Mouse (Mus musculus): ENCODE results near the gene Epha2. TPM values are rescaled to one million over a fixed set of nuclear protein-coding genes. Genes with fewer than 3 reads are reported as not detected.

Gene Epha2
- total and polyA plus RNA-seq, 2 experiments from 2014 or later = 0.39 to 1.4 TPM

DNA sequence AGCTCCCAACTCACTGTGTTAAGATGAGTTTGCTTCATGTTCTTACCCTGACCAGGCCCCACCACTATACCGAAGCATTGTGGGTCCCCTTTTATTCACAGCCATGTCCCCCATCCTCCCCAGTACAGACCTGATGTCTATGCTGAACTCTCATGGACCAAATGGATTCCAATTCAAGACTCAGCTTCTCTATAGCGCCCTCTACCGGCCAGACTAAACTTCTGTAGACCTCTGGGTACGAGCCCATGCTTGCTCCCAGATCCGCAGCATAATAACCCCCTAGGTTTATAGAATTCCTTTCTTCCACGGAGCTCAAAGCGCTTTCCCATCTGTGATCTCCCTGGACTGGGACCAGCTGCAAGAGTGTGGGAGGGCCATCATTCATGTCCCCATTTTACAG is 59.8 kb downstream of the Epha2 start:
- WGBS = 27% methylated on average over 7 of the region's 7 CpGs

DNA sequence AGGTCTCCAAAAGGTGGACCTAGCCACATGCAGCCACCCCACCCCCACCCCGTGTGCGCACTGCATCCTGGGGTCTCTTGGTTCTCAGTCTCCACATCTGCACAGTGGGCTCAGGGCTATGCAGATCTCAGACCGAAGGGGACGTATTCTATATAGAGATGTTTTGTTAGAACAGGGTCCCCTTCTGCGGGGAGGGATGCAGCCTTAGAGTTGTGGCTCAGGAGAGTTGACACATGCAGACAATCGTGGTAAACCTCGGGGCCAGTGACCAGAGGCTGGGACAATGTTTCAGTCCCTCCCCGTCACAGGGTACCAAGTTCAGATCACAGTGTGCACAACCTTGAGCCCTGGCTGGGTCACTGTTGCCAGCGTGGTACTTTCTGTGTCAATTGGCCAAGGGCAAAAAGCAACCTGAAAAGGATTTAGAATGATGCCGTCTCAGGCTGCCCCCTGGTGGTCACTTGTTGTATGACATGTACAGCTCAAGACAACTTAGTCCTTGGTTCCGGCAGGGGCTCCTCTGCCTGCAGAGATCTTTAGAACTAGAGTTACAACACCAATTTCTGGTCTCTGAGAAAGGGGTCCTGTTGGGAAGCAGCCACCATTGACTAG is 62.0 kb downstream of the Epha2 start:
- DNase-seq (peak; percentile 91), ATAC-seq (no peak)
- no peak overlapping the region for H3K4me3 ChIP-seq (ENCODE audit: low read depth, low read length)
- no peak overlapping the region for H3K9ac ChIP-seq
- H3K4me1 ChIP-seq (ENCODE audit: insufficient read depth) = no peaks in the 10 kb centered on the region
- WGBS = 24% methylated on average over 11 of the region's 11 CpGs
- H3K27me3 ChIP-seq (ENCODE audit: insufficient read depth, low read length) = no peaks in the 10 kb centered on the region
- no peak overlapping the region for H3K27ac ChIP-seq (ENCODE audit: low read depth, low read length)
- TF ChIP-seq CTCF (IDR thresholded peaks at IDR 0.05; ENCODE audit: low read depth) = peak; percentile 94
- no peaks in the 10 kb centered on the region for H3K36me3 ChIP-seq (ENCODE audit: insufficient read depth)
- H3K4me2 ChIP-seq (ENCODE audit: low read depth) = no peak overlapping the region
- no peaks in the 10 kb centered on the region for H3K9me3 ChIP-seq (ENCODE audit: low read length)

More for the DNA sequence above, 59.8 kb downstream of the Epha2 start:
- Histone ChIP-seq H3K36me3 (ENCODE audit: insufficient read depth) (no peaks in the 10 kb centered on the region), H3K4me2 (ENCODE audit: low read depth) (no peak overlapping the region), H3K27ac (ENCODE audit: low read depth, low read length) (no peak overlapping the region), H3K27me3 (ENCODE audit: insufficient read depth, low read length) (no peaks in the 10 kb centered on the region), H3K4me3 (ENCODE audit: low read depth, low read length) (no peak overlapping the region), H3K4me1 (ENCODE audit: insufficient read depth) (no peaks in the 10 kb centered on the region), H3K9me3 (ENCODE audit: low read length) (no peaks in the 10 kb centered on the region), H3K9ac (no peak overlapping the region)
- DNase-seq (peak; percentile 35), ATAC-seq (no peak)
- TF ChIP-seq CTCF (IDR thresholded peaks at IDR 0.05; ENCODE audit: low read depth) = peak; percentile 50

DNA sequence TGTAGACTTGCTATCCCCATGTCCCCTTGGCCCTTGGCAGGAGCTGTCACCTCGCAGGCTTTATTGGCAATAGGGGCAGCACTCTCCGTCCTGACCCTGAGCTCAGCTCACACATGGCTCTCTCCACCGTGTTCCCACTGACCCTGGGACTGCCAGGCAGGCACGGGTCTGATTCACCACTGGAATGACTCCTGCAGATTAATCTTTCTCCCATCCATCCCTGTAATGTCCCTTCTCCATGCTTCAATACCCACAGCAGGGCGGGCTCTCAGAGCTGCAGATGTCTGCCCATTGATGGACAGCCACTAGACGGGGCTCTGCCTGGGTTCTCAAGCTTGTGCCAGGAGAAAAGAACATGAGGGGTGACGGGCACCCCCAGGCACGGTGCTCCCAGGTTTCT is 64.1 kb downstream of the Epha2 start:
- H3K4me1 ChIP-seq (ENCODE audit: insufficient read depth) = no peaks in the 10 kb centered on the region
- ATAC-seq (no peak), DNase-seq (no peak)
- H3K27me3 ChIP-seq (ENCODE audit: insufficient read depth, low read length) = no peaks in the 10 kb centered on the region
- no peaks in the 10 kb centered on the region for H3K36me3 ChIP-seq (ENCODE audit: insufficient read depth)
- WGBS = 59% methylated on average over 8 of the region's 8 CpGs
- no peaks in the 10 kb centered on the region for H3K9me3 ChIP-seq (ENCODE audit: low read length)
- H3K4me2 ChIP-seq (ENCODE audit: low read depth) = no peak overlapping the region
- H3K4me3 ChIP-seq (ENCODE audit: low read depth, low read length) = no peak overlapping the region
- TF ChIP-seq CTCF (IDR thresholded peaks at IDR 0.05; ENCODE audit: low read depth) = no peak
- H3K9ac ChIP-seq = no peak overlapping the region
- H3K27ac ChIP-seq (ENCODE audit: low read depth, low read length) = no peak overlapping the region

DNA sequence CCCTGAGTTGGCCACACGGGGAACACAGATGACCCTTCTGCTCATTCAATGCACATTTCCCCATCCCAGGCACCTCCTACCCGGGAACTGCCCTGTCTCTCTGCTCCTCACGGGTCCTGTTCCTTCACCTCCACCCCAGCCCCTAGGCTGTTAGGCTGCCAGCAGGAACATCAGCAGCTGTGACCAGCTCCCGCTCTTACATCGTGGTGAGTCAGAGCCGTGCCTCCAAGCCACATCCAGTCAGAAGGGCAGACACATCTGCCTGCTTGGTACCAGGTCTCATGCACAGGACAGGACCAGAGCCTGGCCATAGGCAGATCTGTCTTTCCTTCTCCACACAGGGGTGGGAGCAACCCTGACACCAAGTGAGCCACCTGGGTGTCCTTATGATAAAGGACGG is 64.8 kb downstream of the Epha2 start:
- 62% methylated on average over 7 of the region's 7 CpGs for WGBS
- no peak for DNase-seq
- no peak overlapping the region for H3K9ac ChIP-seq

DNA sequence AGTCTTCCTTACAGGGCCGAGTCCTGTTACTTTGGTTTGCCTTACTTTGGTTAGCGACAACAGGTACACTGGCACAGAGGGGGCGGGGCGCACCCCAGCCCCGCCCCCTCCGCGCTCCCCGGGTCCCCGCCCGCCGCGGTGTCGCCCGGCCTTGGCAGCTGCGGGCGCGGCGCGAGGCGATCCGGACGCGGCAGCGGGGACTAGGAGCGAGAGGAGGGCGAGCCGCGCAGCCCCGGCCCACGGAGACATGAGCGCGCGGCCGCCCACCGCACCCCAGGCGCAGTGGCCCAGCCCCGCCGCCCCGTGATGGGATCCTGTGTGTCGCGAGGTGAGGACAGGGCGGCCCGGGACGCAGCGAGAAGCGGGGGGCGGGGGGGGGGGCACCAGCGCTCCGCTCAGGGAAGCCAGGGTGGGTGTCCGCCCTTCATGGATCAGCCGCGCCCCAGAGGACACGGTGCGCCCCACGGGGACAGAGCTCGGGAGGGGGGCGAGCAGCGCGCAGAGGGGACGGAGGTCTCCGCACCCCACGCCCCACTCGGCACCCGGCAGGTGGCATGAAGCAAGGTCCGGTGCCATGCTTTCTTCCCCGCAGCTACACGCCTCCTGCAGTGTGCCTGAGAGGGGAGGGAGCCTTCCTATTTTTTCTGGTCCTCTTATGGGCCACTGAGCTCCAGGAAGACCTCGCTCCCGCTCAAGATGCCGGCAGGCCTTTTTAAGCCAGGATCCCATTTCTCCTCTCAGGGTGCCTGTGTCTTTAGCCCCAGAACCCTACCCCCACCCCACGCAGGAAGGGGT is 67.2 kb downstream of the Epha2 start, which contains the start of gene Fam131c:
Gene Fam131c, plus strand, starts transcription at position 224 of the 795 bp plus-strand sequence.
- DNase-seq (peak; percentile 32), ATAC-seq (peak; percentile 66)
- peak within 1 kb of the TSS; percentile 77 for H3K4me3 ChIP-seq (ENCODE audit: low read depth, low read length)
- TF ChIP-seq CTCF (IDR thresholded peaks at IDR 0.05; ENCODE audit: low read depth) = no peak
- H3K27me3 ChIP-seq (ENCODE audit: insufficient read depth, low read length) = no peaks in the 10 kb centered on the region
- H3K9me3 ChIP-seq (ENCODE audit: low read length) = no peaks in the 10 kb centered on the region
- under 1% methylated on average over 66 of the region's 71 CpGs for WGBS
- H3K9ac ChIP-seq = peak within 1 kb of the TSS; percentile 78
- no peaks in the 10 kb centered on the region for H3K36me3 ChIP-seq (ENCODE audit: insufficient read depth)
- peak within 1 kb of the TSS; percentile 83 for H3K4me2 ChIP-seq (ENCODE audit: low read depth)
- H3K27ac ChIP-seq (ENCODE audit: low read depth, low read length) = no peak within 1 kb of the TSS
- H3K4me1 ChIP-seq (ENCODE audit: insufficient read depth) = no peaks in the 10 kb centered on the region

More for the DNA sequence above, 64.8 kb downstream of the Epha2 start:
- no peak overlapping the region for H3K4me2 ChIP-seq (ENCODE audit: low read depth)
- no peaks in the 10 kb centered on the region for H3K27me3 ChIP-seq (ENCODE audit: insufficient read depth, low read length)
- H3K4me3 ChIP-seq (ENCODE audit: low read depth, low read length) = no peak overlapping the region
- no peak overlapping the region for H3K27ac ChIP-seq (ENCODE audit: low read depth, low read length)
- H3K36me3 ChIP-seq (ENCODE audit: insufficient read depth) = no peaks in the 10 kb centered on the region
- no peaks in the 10 kb centered on the region for H3K9me3 ChIP-seq (ENCODE audit: low read length)
- ATAC-seq = no peak
- no peaks in the 10 kb centered on the region for H3K4me1 ChIP-seq (ENCODE audit: insufficient read depth)
- TF ChIP-seq CTCF (IDR thresholded peaks at IDR 0.05; ENCODE audit: low read depth) = no peak

DNA sequence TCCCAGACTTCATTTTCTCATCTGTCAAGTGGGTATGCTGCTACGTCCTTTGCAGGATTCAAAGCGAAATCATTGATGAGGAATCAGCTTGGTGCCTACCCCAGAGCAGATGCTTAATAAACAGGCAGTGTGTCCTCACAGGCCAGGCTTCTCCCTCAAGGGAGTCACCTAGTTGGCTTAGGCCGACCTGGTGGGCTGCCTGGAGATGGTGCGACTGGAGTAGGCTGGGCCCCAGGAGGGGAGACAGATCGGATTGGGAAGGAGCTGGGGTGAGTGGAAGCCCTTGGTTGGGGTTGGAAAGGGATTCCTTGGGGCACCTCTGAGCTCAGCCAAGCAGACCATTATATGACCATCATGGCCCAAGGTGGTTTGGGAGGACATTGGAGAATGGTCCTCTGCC is 71.4 kb downstream of the Epha2 start:
- whole genome bisulfite sequencing = 95% methylated on average over 5 of the region's 5 CpGs
- Histone ChIP-seq H3K9me3 (ENCODE audit: low read length) (no peaks in the 10 kb centered on the region), H3K36me3 (ENCODE audit: insufficient read depth) (no peaks in the 10 kb centered on the region), H3K4me2 (ENCODE audit: low read depth) (no peak overlapping the region), H3K4me1 (ENCODE audit: insufficient read depth) (no peaks in the 10 kb centered on the region), H3K4me3 (ENCODE audit: low read depth, low read length) (no peak overlapping the region), H3K27ac (ENCODE audit: low read depth, low read length) (no peak overlapping the region), H3K9ac (no peak overlapping the region), H3K27me3 (ENCODE audit: insufficient read depth, low read length) (no peaks in the 10 kb centered on the region)
- no peak for TF ChIP-seq CTCF (IDR thresholded peaks at IDR 0.05; ENCODE audit: low read depth)
- ATAC-seq (no peak), DNase-seq (no peak)

Small RNA genes lying within 50 kb of the gene (microRNA-seq; reads per million reads assigned to microRNA genes)
- 0 reads per million in 2 experiments for gene Gm25690

Other genes with a start within 250 kb of the Epha2 start
- gene Crocc, start 240.7 kb upstream of the Epha2 start, total RNA-seq (2014; rRNA removed) = 29.9 and 43.0 TPM in 2 replicates
- 3.5 and 3.8 TPM in 2 replicates for gene Crocc, start 240.7 kb upstream of the Epha2 start, polyA plus RNA-seq (2015; fragmentation: Nextera tagmentation; extraction: Ambion mirVana)
- gene Necap2, start 222.9 kb upstream of the Epha2 start, total RNA-seq (2014; rRNA removed) = 49.6 and 51.1 TPM in 2 replicates
- gene Necap2, start 222.9 kb upstream of the Epha2 start, polyA plus RNA-seq (2015; fragmentation: Nextera tagmentation; extraction: Ambion mirVana) = 38.9 and 43.0 TPM in 2 replicates
- gene Spata21, start 212.9 kb upstream of the Epha2 start, total RNA-seq (2014; rRNA removed) = 0.08 and 0.67 TPM in 2 replicates
- 0.31 and 0.68 TPM in 2 replicates for gene Spata21, start 212.9 kb upstream of the Epha2 start, polyA plus RNA-seq (2015; fragmentation: Nextera tagmentation; extraction: Ambion mirVana)
- gene Szrd1, start 161.5 kb upstream of the Epha2 start, total RNA-seq (2014; rRNA removed) = 57.8 and 60.5 TPM in 2 replicates
- 17.2 and 17.5 TPM in 2 replicates for gene Szrd1, start 161.5 kb upstream of the Epha2 start, polyA plus RNA-seq (2015; fragmentation: Nextera tagmentation; extraction: Ambion mirVana)
- 12.4 and 18.0 TPM in 2 replicates for gene Fbxo42, start 153.3 kb upstream of the Epha2 start, total RNA-seq (2014; rRNA removed)
- 9.9 and 13.1 TPM in 2 replicates for gene Fbxo42, start 153.3 kb upstream of the Epha2 start, polyA plus RNA-seq (2015; fragmentation: Nextera tagmentation; extraction: Ambion mirVana)
- 4.5 and 6.9 TPM in 2 replicates for gene Rsg1, start 87.3 kb upstream of the Epha2 start, total RNA-seq (2014; rRNA removed)
- 3.7 and 5.2 TPM in 2 replicates for gene Rsg1, start 87.3 kb upstream of the Epha2 start, polyA plus RNA-seq (2015; fragmentation: Nextera tagmentation; extraction: Ambion mirVana)
- gene Arhgef19, start 61.7 kb upstream of the Epha2 start, total RNA-seq (2014; rRNA removed) = 0.95 and 1.6 TPM in 2 replicates
- 0.52 and 0.90 TPM in 2 replicates for gene Arhgef19, start 61.7 kb upstream of the Epha2 start, polyA plus RNA-seq (2015; fragmentation: Nextera tagmentation; extraction: Ambion mirVana)
- 48.8 and 50.4 TPM in 2 replicates for gene Fam131c, start 67.0 kb downstream of the Epha2 start, total RNA-seq (2014; rRNA removed)
- gene Fam131c, start 67.0 kb downstream of the Epha2 start, polyA plus RNA-seq (2015; fragmentation: Nextera tagmentation; extraction: Ambion mirVana) = 28.9 and 37.0 TPM in 2 replicates
- gene Clcnka, start 97.5 kb downstream of the Epha2 start, total RNA-seq (2014; rRNA removed) = 0.24 TPM in 1 of 2 replicates, not detected in the other
- 0.10 TPM in 1 of 2 replicates, not detected in the other for gene Clcnka, start 97.5 kb downstream of the Epha2 start, polyA plus RNA-seq (2015; fragmentation: Nextera tagmentation; extraction: Ambion mirVana)
- gene Clcnkb, start 114.8 kb downstream of the Epha2 start, total RNA-seq (2014; rRNA removed) = 0.08 TPM in 1 of 2 replicates, not detected in the other
- 0.25 TPM in 1 of 2 replicates, not detected in the other for gene Clcnkb, start 114.8 kb downstream of the Epha2 start, polyA plus RNA-seq (2015; fragmentation: Nextera tagmentation; extraction: Ambion mirVana)
- not detected in 2 replicates for gene Hspb7, start 119.5 kb downstream of the Epha2 start, total RNA-seq (2014; rRNA removed)
- gene Hspb7, start 119.5 kb downstream of the Epha2 start, polyA plus RNA-seq (2015; fragmentation: Nextera tagmentation; extraction: Ambion mirVana) = not detected in 2 replicates
- gene Srarp, start 134.9 kb downstream of the Epha2 start, total RNA-seq (2014; rRNA removed) = 2.4 and 4.6 TPM in 2 replicates
- 0.63 and 0.69 TPM in 2 replicates for gene Srarp, start 134.9 kb downstream of the Epha2 start, polyA plus RNA-seq (2015; fragmentation: Nextera tagmentation; extraction: Ambion mirVana)
- 42.1 and 51.5 TPM in 2 replicates for gene Zbtb17, start 143.4 kb downstream of the Epha2 start, total RNA-seq (2014; rRNA removed)
- 32.8 and 34.8 TPM in 2 replicates for gene Zbtb17, start 143.4 kb downstream of the Epha2 start, polyA plus RNA-seq (2015; fragmentation: Nextera tagmentation; extraction: Ambion mirVana)
- gene Spen, start 237.4 kb downstream of the Epha2 start, total RNA-seq (2014; rRNA removed) = 21.7 and 24.7 TPM in 2 replicates
- gene Spen, start 237.4 kb downstream of the Epha2 start, polyA plus RNA-seq (2015; fragmentation: Nextera tagmentation; extraction: Ambion mirVana) = 6.0 and 10.7 TPM in 2 replicates

Measured in forebrain, postnatal 0 days (tissue).